Mouse (Mus musculus): ENCODE data around the gene Etv6.

Etv6 gene

DNA sequence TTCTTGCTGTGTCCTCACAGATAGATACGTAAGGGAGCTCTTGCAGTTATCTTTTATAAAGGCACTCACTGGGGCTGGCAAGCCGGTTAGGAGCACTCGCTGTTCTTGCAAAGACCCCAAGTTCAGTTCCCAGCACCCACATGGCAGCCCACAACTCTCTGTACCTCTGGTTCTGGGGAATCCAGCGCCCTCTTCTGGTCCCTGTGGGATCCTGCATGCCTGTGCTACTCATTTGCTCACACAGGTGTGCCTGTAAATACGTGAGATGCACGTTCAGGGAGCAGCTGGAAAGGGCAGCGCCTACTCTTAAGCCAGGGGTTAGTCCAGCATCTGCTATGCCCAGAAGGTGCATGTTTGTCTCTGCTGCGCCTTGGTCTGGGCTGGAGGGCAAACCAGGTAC, 224.4 kb downstream of the Etv6 start:
- DNase-seq (ENCODE audit: low read depth) = no peak

DNA sequence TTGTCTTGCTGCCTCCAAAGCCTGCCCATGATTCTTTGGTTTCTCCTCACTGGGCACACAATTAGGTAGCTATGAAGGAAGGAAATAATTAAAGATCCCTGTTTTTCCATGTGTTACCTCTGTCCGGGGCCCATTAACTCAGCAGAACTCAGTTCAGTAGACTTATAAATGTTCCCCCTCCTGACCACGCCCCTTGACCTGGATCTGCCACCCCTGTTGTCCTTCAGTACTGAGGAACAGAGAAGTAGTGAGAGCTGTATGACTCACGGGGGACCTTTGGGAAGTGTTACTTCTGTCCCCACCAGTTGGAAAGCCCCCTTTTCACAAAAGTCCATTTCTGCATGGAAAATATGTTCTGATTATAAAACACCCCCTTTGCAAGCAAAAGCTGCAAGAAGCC, 226.4 kb downstream of the Etv6 start:
- DNase-seq (ENCODE audit: low read depth) = no peak

DNA sequence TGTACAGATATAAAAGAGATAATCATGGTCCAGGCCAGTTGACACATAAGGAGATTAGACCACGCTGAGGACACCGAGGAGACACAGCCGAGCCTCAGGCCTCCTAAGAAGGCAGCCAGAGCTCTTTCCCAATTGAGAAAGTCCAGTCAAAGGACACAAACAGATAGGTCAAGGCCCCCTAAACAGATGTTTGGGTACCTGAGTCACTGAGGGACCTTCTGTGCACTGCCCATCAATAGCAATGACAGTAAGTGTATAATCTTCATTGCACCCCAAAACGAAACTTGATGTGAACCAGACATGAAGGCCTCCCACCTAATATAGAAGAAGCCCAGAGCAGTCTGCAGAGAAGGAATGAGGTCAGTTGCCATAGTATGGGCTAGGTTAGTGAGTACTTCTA, 226.9 kb downstream of the Etv6 start:
- no peak for DNase-seq (ENCODE audit: low read depth)

DNA sequence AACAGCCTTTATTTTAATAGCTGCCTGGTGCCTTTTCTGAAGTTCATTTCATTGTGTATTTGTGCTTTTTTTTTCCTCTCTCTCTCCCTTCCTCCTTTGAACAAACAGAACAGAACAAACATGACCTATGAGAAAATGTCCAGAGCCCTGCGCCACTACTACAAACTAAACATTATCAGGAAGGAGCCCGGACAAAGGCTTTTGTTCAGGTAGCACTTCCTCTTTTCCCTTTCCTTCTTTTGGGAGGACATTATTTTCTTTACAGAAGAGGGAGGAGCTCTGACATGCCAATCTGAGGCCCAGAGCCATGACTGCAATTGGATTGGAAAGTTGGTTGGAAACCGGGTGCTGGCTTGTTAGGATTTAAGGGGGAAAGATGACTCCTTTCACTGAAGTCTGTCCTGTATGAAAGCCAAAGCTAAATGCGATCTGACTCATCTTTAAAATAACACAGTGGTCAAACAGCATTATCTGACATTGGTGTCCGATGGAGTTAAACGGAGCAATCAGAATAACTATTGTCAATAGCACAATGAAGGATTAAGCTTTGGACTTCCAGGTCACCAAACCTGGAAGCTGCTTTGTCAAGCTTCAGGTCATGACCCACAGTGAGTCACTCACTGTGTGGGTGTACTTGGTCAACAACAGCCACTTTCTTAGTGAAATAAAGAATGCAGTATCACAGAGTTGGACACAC, 227.6 kb downstream of the Etv6 start:
- no peak for DNase-seq (ENCODE audit: low read depth)

DNA sequence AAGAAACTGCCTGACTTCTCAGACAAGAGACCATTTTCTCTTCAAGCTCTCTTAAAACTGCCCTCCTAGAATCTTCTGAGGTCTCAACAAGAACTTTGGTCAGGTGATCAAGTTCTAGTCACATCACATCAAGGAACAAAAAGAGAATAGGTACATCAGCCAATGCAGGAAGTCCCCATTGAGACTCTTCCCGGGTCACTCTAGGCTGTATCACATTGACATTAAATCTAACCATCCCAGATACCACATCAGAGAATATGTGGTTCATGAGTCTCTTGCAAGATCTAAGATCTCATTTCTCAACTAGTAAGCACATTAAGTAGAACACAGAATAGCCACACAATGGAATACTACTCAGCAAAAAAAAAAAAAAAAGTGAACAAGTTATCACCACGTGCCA, 238.4 kb downstream of the Etv6 start:
- no peak for DNase-seq (ENCODE audit: low read depth)

DNA sequence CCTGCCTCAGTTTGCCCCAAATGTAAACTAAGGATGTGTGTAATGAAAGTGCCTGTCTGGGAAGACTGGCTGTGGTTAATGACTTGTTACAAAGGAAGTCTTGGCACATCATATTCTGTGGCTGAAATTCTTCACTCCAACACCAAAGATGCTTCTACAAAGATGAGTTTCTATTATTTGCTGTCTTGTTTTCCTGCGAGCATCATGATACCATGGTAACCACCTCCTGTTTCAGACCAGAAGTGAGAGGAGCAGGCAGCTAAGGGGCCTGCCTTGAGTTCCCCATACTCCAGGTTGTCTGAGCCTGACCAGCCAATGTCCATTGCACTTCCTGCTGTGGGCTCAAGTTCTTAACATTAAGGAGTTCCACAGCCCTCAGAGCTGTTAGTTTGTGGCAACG, 241.5 kb downstream of the Etv6 start:
- DNase-seq (ENCODE audit: low read depth) = no peak

DNA sequence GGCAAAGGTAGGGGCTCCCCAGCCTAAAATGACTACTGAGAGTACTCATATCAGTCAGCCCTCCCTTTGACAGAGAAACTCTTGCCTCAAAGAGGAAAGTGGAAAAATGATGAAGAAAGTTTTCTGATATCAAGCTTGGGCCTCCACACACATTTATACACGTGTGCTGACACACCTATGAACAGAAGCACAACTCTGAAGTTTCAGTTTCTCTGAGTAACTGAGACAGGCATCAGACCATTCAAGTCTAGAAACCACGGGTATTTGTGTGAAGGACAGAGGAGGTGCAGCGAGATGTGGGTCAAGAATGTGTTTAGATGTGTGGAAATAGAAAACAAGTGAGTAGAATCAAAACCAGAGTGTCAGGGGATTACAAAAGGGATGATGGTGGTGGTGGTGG, 246.6 kb downstream of the Etv6 start:
- DNase-seq (ENCODE audit: low read depth) = no peak

DNA sequence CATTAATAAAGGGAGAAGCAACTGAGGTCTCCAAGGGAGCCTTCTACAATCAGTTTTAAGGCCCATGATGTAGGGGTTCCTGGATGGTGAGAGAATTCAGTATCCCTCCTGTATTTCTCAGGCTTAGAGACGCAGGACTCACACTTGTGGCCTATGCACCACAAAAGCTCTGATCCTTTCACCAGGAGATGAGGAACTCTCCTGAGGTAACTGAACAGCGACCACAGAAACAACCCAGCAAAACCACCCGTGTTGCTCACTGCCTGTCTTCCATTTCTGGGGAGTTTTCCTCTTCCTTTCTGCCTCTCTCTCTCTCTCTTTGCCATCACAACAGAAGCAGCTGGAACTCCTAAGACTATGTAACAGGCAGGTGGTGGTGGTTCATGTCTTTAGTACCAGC, 256.3 kb downstream of the Etv6 start:
- no peak for DNase-seq (ENCODE audit: low read depth)

DNA sequence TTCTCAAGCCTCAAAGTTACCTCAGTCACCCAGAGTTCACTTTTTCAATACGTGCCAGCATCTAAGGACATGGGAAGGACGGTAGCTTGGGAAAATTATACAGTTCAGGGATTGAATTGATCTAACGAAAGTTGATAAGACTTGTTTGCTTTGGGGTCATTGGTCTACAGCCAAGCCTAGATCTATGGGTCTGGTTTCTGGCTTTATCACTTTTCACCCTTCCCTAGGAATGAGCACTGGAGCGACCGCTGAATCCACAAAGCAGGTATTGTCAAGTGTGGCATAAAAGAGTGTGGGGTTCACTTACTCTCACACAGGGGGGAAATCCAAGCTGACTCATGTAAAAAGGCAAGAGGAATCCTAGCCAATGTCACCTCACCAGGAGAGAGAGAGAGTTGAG, 256.9 kb downstream of the Etv6 start:
- no peak for DNase-seq (ENCODE audit: low read depth)

DNA sequence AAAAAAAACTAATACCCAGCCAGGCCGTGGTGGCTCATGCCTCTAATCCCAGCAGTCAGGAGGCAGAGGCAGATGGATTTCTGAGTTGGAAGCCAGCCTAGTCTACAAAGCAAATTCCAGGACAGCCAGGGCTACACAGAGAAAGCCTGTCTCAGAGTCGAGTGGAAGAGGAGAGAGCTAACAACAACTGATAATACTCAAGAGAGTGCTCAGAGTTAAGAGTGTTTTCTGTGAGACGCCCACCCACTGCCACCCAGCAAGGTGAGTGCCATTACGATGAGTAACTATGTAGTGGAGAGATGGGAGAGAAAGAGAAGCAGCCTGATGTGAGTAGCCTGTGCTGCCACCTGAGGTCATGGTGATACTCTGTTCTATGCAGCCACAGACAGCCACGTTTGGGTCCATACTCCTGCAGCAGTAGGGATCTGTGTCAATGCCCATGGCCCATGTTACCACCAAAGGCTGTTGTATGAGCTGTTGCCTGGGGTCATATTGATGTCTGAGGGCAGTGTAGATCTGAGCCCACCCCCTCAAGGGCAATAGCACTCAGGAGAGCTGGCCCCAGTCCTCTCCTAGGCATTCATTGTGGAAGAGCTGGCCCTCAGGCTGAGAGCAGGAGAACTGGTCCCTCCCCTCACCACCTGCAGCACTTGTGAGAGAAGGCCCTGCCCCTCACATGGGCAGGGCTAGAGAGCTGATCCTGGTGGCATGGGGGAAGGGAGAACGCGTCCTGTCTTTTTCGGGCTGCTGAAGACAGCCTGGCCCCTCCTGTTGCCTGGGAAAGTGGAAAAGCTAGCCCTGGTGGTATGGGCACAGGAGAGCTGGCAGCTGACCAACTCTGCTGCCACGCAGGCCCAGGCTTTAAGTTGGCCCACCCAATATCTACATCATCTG, 258.4 kb downstream of the Etv6 start:
- no peak for DNase-seq (ENCODE audit: low read depth)

DNA sequence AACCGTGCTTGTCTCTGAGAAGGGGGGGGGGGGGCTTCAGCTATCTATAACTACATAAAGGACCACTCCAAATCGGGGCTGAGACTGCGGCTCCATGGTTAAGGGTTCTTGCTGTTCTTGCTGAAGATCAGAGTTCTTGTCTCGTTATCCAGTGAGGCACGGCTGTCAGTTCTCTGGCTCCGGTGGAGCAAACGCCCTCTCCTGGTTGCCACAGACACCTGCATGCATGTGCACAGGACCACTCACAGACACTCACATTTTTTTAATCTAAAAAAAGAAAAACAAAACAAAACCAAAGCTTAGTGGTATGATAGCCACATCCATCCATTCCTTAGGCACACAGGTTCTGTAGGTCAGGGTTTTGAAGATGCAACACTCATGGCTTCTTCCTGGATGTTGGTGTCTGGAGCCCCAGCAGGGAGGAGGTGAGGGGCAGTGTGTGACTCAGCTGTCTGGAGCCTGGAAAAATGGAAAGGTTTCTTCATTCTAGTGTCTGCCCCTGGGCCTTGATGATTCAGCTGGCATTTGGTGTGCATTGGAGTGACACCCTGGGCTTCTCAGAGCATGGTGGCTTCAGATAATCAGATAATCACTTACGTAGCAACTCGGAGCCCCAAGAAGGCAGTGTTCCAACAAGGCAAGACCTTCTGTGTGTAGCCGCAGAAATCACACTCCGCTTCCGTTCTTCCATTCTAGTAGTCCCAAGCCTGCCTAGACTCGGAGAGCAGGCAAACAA, 262.6 kb downstream of the Etv6 start:
- no peak for DNase-seq (ENCODE audit: low read depth)

DNA sequence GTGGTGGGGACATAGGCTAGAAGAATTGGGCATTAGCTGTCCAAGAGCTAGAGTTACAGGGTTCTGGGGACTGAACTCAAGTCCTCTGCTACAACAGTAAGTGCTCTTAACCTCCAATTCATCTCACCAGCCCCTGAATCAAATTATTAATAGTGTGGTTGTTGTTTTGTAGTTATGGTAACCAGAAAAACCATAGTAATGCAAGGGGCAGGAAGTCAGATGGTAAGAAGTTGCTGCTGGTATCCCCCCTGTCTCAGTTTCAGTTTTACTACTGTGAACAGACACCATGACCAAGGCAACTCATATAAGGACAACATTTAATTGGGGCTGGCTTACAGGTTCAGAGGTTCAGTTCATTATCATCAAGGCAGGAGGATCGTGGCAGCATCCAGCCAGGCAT, 266.5 kb downstream of the Etv6 start:
- DNase-seq (ENCODE audit: low read depth) = no peak

DNA sequence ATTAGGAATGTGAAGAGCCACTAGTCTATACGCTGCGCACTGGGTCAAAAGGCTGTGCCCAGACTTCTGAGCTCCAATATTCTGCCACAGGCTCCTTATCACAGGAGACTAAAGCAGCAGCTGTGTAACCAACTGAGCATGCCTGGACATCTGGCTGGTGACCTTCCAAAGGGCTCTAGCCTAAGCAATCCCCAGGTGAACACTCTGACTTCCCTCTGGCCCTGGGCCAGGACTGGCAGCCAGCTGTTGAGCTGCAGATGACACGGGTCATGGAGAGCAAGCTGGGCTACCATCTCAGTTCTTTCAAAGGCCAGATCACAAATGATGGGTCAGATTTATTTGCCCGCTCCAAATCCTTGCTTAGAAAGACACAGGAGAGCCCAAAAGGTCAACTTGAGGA, 275.8 kb downstream of the Etv6 start:
- DNase-seq (ENCODE audit: low read depth) = no peak

DNA sequence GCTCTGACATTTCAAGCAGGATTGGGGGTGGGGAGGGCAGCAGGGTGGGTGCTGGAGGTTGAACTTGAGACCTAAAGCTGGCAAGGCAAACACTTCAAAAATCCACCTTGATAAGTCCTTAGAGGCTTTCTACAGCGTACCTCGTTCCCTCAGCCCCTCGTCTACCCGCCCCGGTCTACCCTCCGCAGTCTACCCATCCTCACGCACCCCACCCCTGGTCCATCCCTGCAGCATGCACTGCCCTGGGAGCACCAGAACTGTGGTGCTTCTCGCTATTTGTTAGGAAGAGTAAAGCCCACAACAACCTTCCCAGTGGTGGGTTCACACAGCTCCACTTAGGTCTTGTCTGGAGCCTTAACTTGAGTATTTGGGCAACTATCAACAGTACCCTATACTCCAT, 277.1 kb downstream of the Etv6 start:
- no peak for DNase-seq (ENCODE audit: low read depth)

DNA sequence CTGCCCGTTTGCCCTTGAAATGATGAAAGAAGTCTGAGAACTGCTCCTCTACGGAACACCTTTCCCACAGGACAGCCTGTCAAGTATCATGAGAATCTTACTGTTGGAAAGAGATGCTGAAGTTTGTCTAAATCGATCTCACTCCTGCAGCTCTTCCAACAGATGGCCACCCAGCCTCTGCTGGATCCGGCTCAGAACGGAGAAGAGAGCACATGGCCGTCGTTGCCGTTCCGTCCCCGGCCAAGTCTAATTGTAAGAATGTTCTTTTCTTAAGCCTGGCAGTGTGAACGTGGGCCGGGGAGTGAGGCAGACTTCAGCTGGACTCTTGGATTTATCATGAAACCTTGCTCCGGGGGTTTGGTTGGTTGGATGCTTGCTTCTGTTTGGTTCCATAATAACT, 281.9 kb downstream of the Etv6 start:
- DNase-seq (ENCODE audit: low read depth) = no peak
